ENCODE assay signal across 32 mouse cellular contexts in the genomic region with DNA sequence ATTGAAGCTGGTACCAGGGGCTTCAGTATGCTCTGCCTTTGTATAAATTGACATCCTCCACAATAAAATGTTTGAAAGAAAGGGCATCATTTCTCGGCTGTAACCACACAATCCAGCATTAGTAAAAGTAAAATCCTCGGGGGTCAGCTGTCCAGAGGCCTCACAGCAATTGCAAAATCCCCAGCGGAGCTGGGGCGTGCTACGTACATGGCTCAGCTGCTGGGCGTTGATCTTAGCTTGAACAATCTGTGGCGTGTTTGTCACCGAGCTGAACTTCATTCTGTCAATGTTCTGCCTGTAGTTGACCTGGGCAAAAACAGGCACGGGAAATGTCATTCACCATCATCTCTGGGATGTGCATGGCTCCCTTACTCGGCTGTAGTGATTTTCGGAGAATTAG. TPM values are rescaled to one million over a fixed set of nuclear protein-coding genes. Genes with fewer than 3 reads are reported as not detected.
DNase-seq lines count a peak whose midpoint lies in the region; ATAC-seq and TF ChIP-seq lines count a peak whose summit lies in the region.
"Had no signal": no experiment of that assay in that cellular context is flagged by ENCODE, and none has a peak within 500 bp of the region (broad histone marks: within the 10 kb centered on the region; RNA-seq: fewer than 3 reads in every experiment).

No protein-coding gene starts in this region.

- intact Hi-C loops in gastrocnemius, adult 2 months (cut with DNase I) = loop anchor here (2.0 kb wide), 1 partner anchor 19 kb away; no protein-coding TSS in a partner anchor
- intact Hi-C loops in gastrocnemius, postnatal 36 days (cut with DNase I) = no loop called here

- H3K9me3 ChIP-seq in lung, embryonic 14.5 days (ENCODE audit: low read depth, low read length) = no peaks in the 10 kb centered on the region
- H3K9me3 ChIP-seq in stomach, embryonic 15.5 days = no peaks in the 10 kb centered on the region
- H3K9me3 ChIP-seq in liver, embryonic 11.5 days (ENCODE audit: control insufficient read depth, low read length) = no peaks in the 10 kb centered on the region
- H3K9me3 ChIP-seq: embryonic facial prominence, embryonic 10.5 days; embryonic facial prominence, embryonic 15.5 days; forebrain, embryonic 12.5 days; heart, embryonic 12.5 days; hindbrain, embryonic 10.5 days; hindbrain, embryonic 15.5 days; limb, embryonic 10.5 days; limb, embryonic 15.5 days; liver, embryonic 15.5 days; midbrain, embryonic 10.5 days; midbrain, embryonic 15.5 days; neural tube, embryonic 15.5 days had no signal

- ATAC-seq in lung, embryonic 14.5 days (ENCODE audit: insufficient read depth) = no peak
- ATAC-seq in stomach, embryonic 15.5 days (ENCODE audit: insufficient read depth, low FRiP score, low read depth) = no peak
- ATAC-seq in liver, embryonic 11.5 days (replicated peaks; ENCODE audit: low FRiP score) = no peak
- ATAC-seq: activated CD4-positive, CD25-positive, alpha-beta regulatory T cell, adult 4 months; midbrain, embryonic 15.5 days had no signal

- H3K4me1 ChIP-seq in lung, embryonic 14.5 days (ENCODE audit: insufficient read depth) = peaks cover 11% of the 10 kb centered on the region; the same call in 1 of the 2 replicates
- peaks cover 14% of the 10 kb centered on the region for H3K4me1 ChIP-seq in stomach, embryonic 15.5 days
- H3K4me1 ChIP-seq in liver, embryonic 11.5 days (replicated peaks; ENCODE audit: control insufficient read depth, insufficient read depth, low read length) = no peaks in the 10 kb centered on the region
- H3K4me1 ChIP-seq: embryonic facial prominence, embryonic 10.5 days; embryonic facial prominence, embryonic 15.5 days; heart, embryonic 12.5 days; neural tube, embryonic 15.5 days had no signal

- H3K9ac ChIP-seq in lung, embryonic 14.5 days = no peak overlapping the region
- H3K9ac ChIP-seq in stomach, embryonic 15.5 days = no peak overlapping the region
- no peak overlapping the region for H3K9ac ChIP-seq in liver, embryonic 11.5 days (ENCODE audit: low read depth, low read length)
- H3K9ac ChIP-seq: embryonic facial prominence, embryonic 15.5 days; forebrain, embryonic 12.5 days; heart, embryonic 12.5 days; hindbrain, embryonic 15.5 days; limb, embryonic 15.5 days; liver, embryonic 15.5 days; midbrain, embryonic 15.5 days; neural tube, embryonic 15.5 days had no signal

- 41% methylated on average over 11 of the region's 11 CpGs for WGBS in lung, embryonic 14.5 days
- 69% methylated on average over 11 of the region's 11 CpGs for WGBS in stomach, embryonic 15.5 days
- 85% methylated on average over 11 of the region's 11 CpGs for WGBS in liver, embryonic 11.5 days

- no peak for DNase-seq in gastrocnemius, adult 2 months
- no peak for DNase-seq in gastrocnemius, postnatal 36 days
- DNase-seq in lung, embryonic 14.5 days = peak; percentile 81
- no peak for DNase-seq in lung, postnatal 25 days (ENCODE audit: low spot score)
- DNase-seq in liver = no peak
- DNase-seq in liver, embryonic 11.5 days (ENCODE audit: low spot score) = no peak
- DNase-seq: adrenal gland, adult 2 months; adrenal gland, postnatal 36 days; cerebellum, adult 18-20 months; cerebellum, postnatal 14 days; gastrocnemius, postnatal 14 days; heart, postnatal 10 days; kidney, adult 8-10 months; kidney, postnatal 4 days; retina, postnatal 1 day; right cerebral cortex, postnatal 14 days had no signal

- H3K27me3 ChIP-seq in lung, embryonic 14.5 days (ENCODE audit: insufficient read depth, low read length) = no peaks in the 10 kb centered on the region
- no peaks in the 10 kb centered on the region for H3K27me3 ChIP-seq in stomach, embryonic 15.5 days (replicated peaks)
- H3K27me3 ChIP-seq in liver, embryonic 11.5 days (replicated peaks; ENCODE audit: control insufficient read depth, insufficient read depth, low read length) = no peaks in the 10 kb centered on the region
- H3K27me3 ChIP-seq: CH12.LX; embryonic facial prominence, embryonic 15.5 days; forebrain, embryonic 12.5 days; heart, embryonic 12.5 days; hindbrain, embryonic 15.5 days; liver, embryonic 15.5 days; midbrain, embryonic 15.5 days; neural tube, embryonic 15.5 days had no signal

- peak overlapping the region; percentile 32 for H3K27ac ChIP-seq in gastrocnemius, adult 2 months
- H3K27ac ChIP-seq in lung, embryonic 14.5 days (ENCODE audit: low read depth) = peak overlapping the region; percentile 46; the same call in 1 of the 2 replicates
- H3K27ac ChIP-seq in stomach, embryonic 15.5 days = peak overlapping the region; percentile 4; the same call in 1 of the 2 replicates
- H3K27ac ChIP-seq in liver, embryonic 11.5 days (ENCODE audit: low read depth, low read length) = no peak overlapping the region
- H3K27ac ChIP-seq: embryonic facial prominence, embryonic 10.5 days; embryonic facial prominence, embryonic 15.5 days; forebrain, embryonic 12.5 days; hindbrain, embryonic 10.5 days; hindbrain, embryonic 15.5 days; kidney, postnatal 0 days; limb, embryonic 10.5 days; limb, embryonic 15.5 days; liver, embryonic 15.5 days; midbrain, embryonic 10.5 days; midbrain, embryonic 15.5 days; neural tube, embryonic 15.5 days had no signal

- no peaks in the 10 kb centered on the region for H3K36me3 ChIP-seq in lung, embryonic 14.5 days (ENCODE audit: insufficient read depth)
- H3K36me3 ChIP-seq in stomach, embryonic 15.5 days = no peaks in the 10 kb centered on the region
- no peaks in the 10 kb centered on the region for H3K36me3 ChIP-seq in liver, embryonic 11.5 days (ENCODE audit: control insufficient read depth, insufficient read depth, low read length)
- H3K36me3 ChIP-seq: embryonic facial prominence, embryonic 10.5 days; embryonic facial prominence, embryonic 15.5 days; forebrain, embryonic 12.5 days; hindbrain, embryonic 10.5 days; hindbrain, embryonic 15.5 days; limb, embryonic 10.5 days; limb, embryonic 15.5 days; liver, embryonic 15.5 days; midbrain, embryonic 10.5 days; midbrain, embryonic 15.5 days; neural tube, embryonic 15.5 days had no signal

- no peak overlapping the region; the same call in 1 of the 2 replicates for H3K4me3 ChIP-seq in gastrocnemius, adult 2 months
- no peak overlapping the region for H3K4me3 ChIP-seq in lung, embryonic 14.5 days (ENCODE audit: low read depth, low read length)
- no peak overlapping the region for H3K4me3 ChIP-seq in stomach, embryonic 15.5 days (replicated peaks)
- H3K4me3 ChIP-seq in liver, embryonic 11.5 days (ENCODE audit: low read depth, low read length) = no peak overlapping the region
- H3K4me3 ChIP-seq: embryonic facial prominence, embryonic 10.5 days; embryonic facial prominence, embryonic 15.5 days; forebrain, embryonic 12.5 days; heart, embryonic 12.5 days; hindbrain, embryonic 10.5 days; hindbrain, embryonic 15.5 days; limb, embryonic 10.5 days; limb, embryonic 15.5 days; liver, embryonic 15.5 days; midbrain, embryonic 10.5 days; midbrain, embryonic 15.5 days; neural tube, embryonic 15.5 days had no signal

- no peak overlapping the region for H3K4me2 ChIP-seq in lung, embryonic 14.5 days
- H3K4me2 ChIP-seq in stomach, embryonic 15.5 days = no peak overlapping the region
- no peak overlapping the region for H3K4me2 ChIP-seq in liver, embryonic 11.5 days
- H3K4me2 ChIP-seq: embryonic facial prominence, embryonic 15.5 days; forebrain, embryonic 12.5 days; heart, embryonic 12.5 days; hindbrain, embryonic 15.5 days; limb, embryonic 15.5 days; liver, embryonic 15.5 days; midbrain, embryonic 15.5 days; neural tube, embryonic 15.5 days had no signal

- TF ChIP-seq CTCF in gastrocnemius, adult 2 months (IDR thresholded peaks at IDR 0.05) = no peak
- TF ChIP-seq CTCF in lung, embryonic 14.5 days (IDR thresholded peaks at IDR 0.05; ENCODE audit: low read depth) = no peak

RNA-seq across cellular contexts. Expression of a gene that starts 23.7 kb away (rescaled TPM):
- 100 to 1,000 TPM; 675 to 914 TPM for total RNA-seq in gastrocnemius, adult 2 months (2021)
- 100 to 1,000 TPM; 598 to 893 TPM for total RNA-seq in gastrocnemius, postnatal 36 days (2021)
- 0.18 and 0.32 TPM in 2 replicates for polyA plus RNA-seq in lung, embryonic 14.5 days (2014; fragmentation: Nextera tagmentation; extraction: Ambion mirVana)
- polyA plus RNA-seq in stomach, embryonic 15.5 days (2015; fragmentation: Nextera tagmentation; extraction: Ambion mirVana) = 0.36 and 0.43 TPM in 2 replicates
- 0.09 and 0.14 TPM in 2 replicates for polyA plus RNA-seq in liver, embryonic 11.5 days (2014; fragmentation: Nextera tagmentation; extraction: Ambion mirVana)
- total RNA-seq: adrenal gland, adult 2 months had no signal
- polyA plus RNA-seq: activated CD4-positive, CD25-positive, alpha-beta regulatory T cell, adult 4 months; adrenal gland, adult 2 months had no signal

RNA-seq across cellular contexts. Expression of a gene that starts 30.8 kb away (rescaled TPM):
- 1 to 10 TPM; 2.4 to 4.9 TPM for total RNA-seq in gastrocnemius, adult 2 months (2021)
- 1 to 10 TPM; 5.1 to 5.3 TPM for total RNA-seq in gastrocnemius, postnatal 36 days (2021)
- 30.7 and 32.1 TPM in 2 replicates for polyA plus RNA-seq in lung, embryonic 14.5 days (2014; fragmentation: Nextera tagmentation; extraction: Ambion mirVana)
- 28.7 and 31.6 TPM in 2 replicates for polyA plus RNA-seq in stomach, embryonic 15.5 days (2015; fragmentation: Nextera tagmentation; extraction: Ambion mirVana)
- polyA plus RNA-seq in liver, embryonic 11.5 days (2014; fragmentation: Nextera tagmentation; extraction: Ambion mirVana) = 23.9 and 26.4 TPM in 2 replicates
